Comparison of ENCODE assay signal across 28 mouse cellular contexts in the genomic region with DNA sequence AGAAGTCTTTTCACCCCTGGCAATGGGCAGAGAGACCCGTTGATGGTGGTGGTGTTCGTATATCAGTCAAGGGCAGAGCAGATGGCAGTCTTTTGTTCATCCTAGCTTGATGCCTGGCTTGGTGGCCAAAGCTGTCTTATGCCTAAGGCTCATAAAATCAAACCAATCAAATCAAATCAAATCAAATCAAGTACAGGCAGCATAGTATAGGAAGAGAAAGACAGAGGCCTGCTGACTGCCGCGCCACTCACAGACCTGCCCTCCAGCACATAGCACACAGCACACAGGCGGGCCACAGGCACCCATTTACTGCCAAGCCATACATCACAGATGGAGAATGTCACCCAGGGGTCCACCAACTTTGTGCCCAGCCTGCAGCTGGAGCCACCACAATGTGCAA. TPM values are rescaled to one million over a fixed set of nuclear protein-coding genes. Genes with fewer than 3 reads are reported as not detected.
DNase-seq lines count a peak whose midpoint lies in the region; ATAC-seq and TF ChIP-seq lines count a peak whose summit lies in the region.
"Had no signal": no experiment of that assay in that cellular context is flagged by ENCODE, and none has a peak within 500 bp of the region (broad histone marks: within the 10 kb centered on the region; RNA-seq: fewer than 3 reads in every experiment).

No protein-coding gene starts in this region.

- no peak overlapping the region for H3K9ac ChIP-seq in hindbrain, embryonic 14.5 days
- H3K9ac ChIP-seq in hindbrain, postnatal 0 days (replicated peaks; ENCODE audit: low read length): no peak overlapping the region
- H3K9ac ChIP-seq in hindbrain, embryonic 11.5 days (ENCODE audit: low read depth, low read length): no peak overlapping the region
- no peak overlapping the region for H3K9ac ChIP-seq in neural tube, embryonic 13.5 days
- no peak overlapping the region for H3K9ac ChIP-seq in neural tube, embryonic 15.5 days (replicated peaks)
- no peak overlapping the region for H3K9ac ChIP-seq in heart, embryonic 12.5 days
- H3K9ac ChIP-seq: embryonic facial prominence, embryonic 13.5 days; forebrain, embryonic 12.5 days; forebrain, embryonic 15.5 days; heart, embryonic 13.5 days; intestine, embryonic 15.5 days had no signal

- H3K27me3 ChIP-seq in hindbrain, embryonic 14.5 days (ENCODE audit: control insufficient read depth, insufficient read depth, low read length): no peaks in the 10 kb centered on the region
- H3K27me3 ChIP-seq in hindbrain, embryonic 10.5 days (ENCODE audit: insufficient read depth, poor library complexity, severe bottlenecking): no peaks in the 10 kb centered on the region
- H3K27me3 ChIP-seq in hindbrain, postnatal 0 days (ENCODE audit: insufficient read depth, low read length): no peaks in the 10 kb centered on the region
- H3K27me3 ChIP-seq in hindbrain, embryonic 11.5 days (ENCODE audit: control insufficient read depth, insufficient read depth, low read length): no peaks in the 10 kb centered on the region
- H3K27me3 ChIP-seq in neural tube, embryonic 13.5 days: no peaks in the 10 kb centered on the region
- no peaks in the 10 kb centered on the region for H3K27me3 ChIP-seq in neural tube, embryonic 15.5 days (replicated peaks)
- no peaks in the 10 kb centered on the region for H3K27me3 ChIP-seq in heart, embryonic 12.5 days (replicated peaks)
- H3K27me3 ChIP-seq: embryonic facial prominence, embryonic 13.5 days; forebrain, embryonic 12.5 days; forebrain, embryonic 15.5 days; heart, embryonic 13.5 days; intestine, embryonic 15.5 days had no signal

- 0 out of 2 replicates have a peak, but pooled peaks have one; percentile 37 for ATAC-seq in hindbrain, embryonic 14.5 days (ENCODE audit: low FRiP score)
- peak; percentile 75 for ATAC-seq in hindbrain, postnatal 0 days
- ATAC-seq in hindbrain, embryonic 11.5 days (ENCODE audit: low FRiP score): no peak
- ATAC-seq in neural tube, embryonic 13.5 days (ENCODE audit: low read depth): peak; percentile 40; the same call in 1 of the 2 replicates
- ATAC-seq in neural tube, embryonic 15.5 days (ENCODE audit: low FRiP score): no peak
- ATAC-seq in heart, embryonic 12.5 days (ENCODE audit: insufficient number of reproducible peaks, low FRiP score): no peak
- ATAC-seq: forebrain, embryonic 15.5 days; intestine, embryonic 15.5 days; Patski had no signal

- 0 out of 2 replicates have a peak, but pooled peaks cover 4% of the 10 kb centered on the region for H3K4me1 ChIP-seq in hindbrain, embryonic 14.5 days (replicated peaks; ENCODE audit: control insufficient read depth, insufficient read depth, low read length)
- H3K4me1 ChIP-seq in hindbrain, embryonic 10.5 days (replicated peaks): peaks cover 7% of the 10 kb centered on the region; the same call in 1 of the 2 replicates
- no peaks in the 10 kb centered on the region for H3K4me1 ChIP-seq in hindbrain, postnatal 0 days (ENCODE audit: insufficient read depth, low read length)
- H3K4me1 ChIP-seq in hindbrain, embryonic 11.5 days (replicated peaks; ENCODE audit: control insufficient read depth, insufficient read depth, low read length): no peaks in the 10 kb centered on the region
- H3K4me1 ChIP-seq in neural tube, embryonic 13.5 days (replicated peaks): no peaks in the 10 kb centered on the region; the same call in 1 of the 2 replicates
- no peaks in the 10 kb centered on the region for H3K4me1 ChIP-seq in neural tube, embryonic 15.5 days
- no peaks in the 10 kb centered on the region for H3K4me1 ChIP-seq in heart, embryonic 12.5 days (replicated peaks)
- H3K4me1 ChIP-seq: embryonic facial prominence, embryonic 10.5 days; embryonic facial prominence, embryonic 13.5 days; forebrain, embryonic 12.5 days; heart, embryonic 13.5 days; intestine, embryonic 15.5 days had no signal

- WGBS in hindbrain, embryonic 14.5 days: 73% methylated on average over 5 of the region's 5 CpGs
- WGBS in hindbrain, embryonic 10.5 days: 89% methylated on average over 5 of the region's 5 CpGs
- 55% methylated on average over 5 of the region's 5 CpGs for WGBS in hindbrain, postnatal 0 days
- WGBS in hindbrain, embryonic 11.5 days: 93% methylated on average over 5 of the region's 5 CpGs
- WGBS in neural tube, embryonic 13.5 days: 60% methylated on average over 5 of the region's 5 CpGs
- 56% methylated on average over 5 of the region's 5 CpGs for WGBS in neural tube, embryonic 15.5 days
- WGBS in heart, embryonic 12.5 days: 84% methylated on average over 5 of the region's 5 CpGs

- H3K36me3 ChIP-seq in hindbrain, embryonic 14.5 days (replicated peaks; ENCODE audit: control insufficient read depth, insufficient read depth): no peaks in the 10 kb centered on the region
- H3K36me3 ChIP-seq in hindbrain, embryonic 10.5 days: no peaks in the 10 kb centered on the region
- no peaks in the 10 kb centered on the region for H3K36me3 ChIP-seq in hindbrain, postnatal 0 days (ENCODE audit: insufficient read depth, low read length)
- H3K36me3 ChIP-seq in hindbrain, embryonic 11.5 days (ENCODE audit: control insufficient read depth, insufficient read depth, low read length): no peaks in the 10 kb centered on the region
- H3K36me3 ChIP-seq in neural tube, embryonic 13.5 days: no peaks in the 10 kb centered on the region
- H3K36me3 ChIP-seq in neural tube, embryonic 15.5 days: no peaks in the 10 kb centered on the region
- H3K36me3 ChIP-seq in heart, embryonic 12.5 days: no peaks in the 10 kb centered on the region
- H3K36me3 ChIP-seq: embryonic facial prominence, embryonic 10.5 days; embryonic facial prominence, embryonic 13.5 days; forebrain, embryonic 12.5 days; forebrain, embryonic 15.5 days; G1E; heart, embryonic 13.5 days; intestine, embryonic 15.5 days had no signal

- no peak overlapping the region for H3K27ac ChIP-seq in hindbrain, embryonic 14.5 days
- no peak overlapping the region for H3K27ac ChIP-seq in hindbrain, embryonic 10.5 days
- 0 out of 2 replicates have a peak overlapping the region, but pooled peaks have one; percentile 36 for H3K27ac ChIP-seq in hindbrain, postnatal 0 days
- H3K27ac ChIP-seq in hindbrain, embryonic 11.5 days (ENCODE audit: low read depth, low read length): no peak overlapping the region
- H3K27ac ChIP-seq in neural tube, embryonic 13.5 days (replicated peaks): no peak overlapping the region
- no peak overlapping the region for H3K27ac ChIP-seq in neural tube, embryonic 15.5 days (replicated peaks)
- H3K27ac ChIP-seq in heart, embryonic 12.5 days (ENCODE audit: poor library complexity, severe bottlenecking): no peak overlapping the region
- H3K27ac ChIP-seq: embryonic facial prominence, embryonic 10.5 days; embryonic facial prominence, embryonic 13.5 days; forebrain, embryonic 12.5 days; forebrain, embryonic 15.5 days; heart, embryonic 13.5 days; intestine, embryonic 15.5 days had no signal

- no peak for TF ChIP-seq CTCF in hindbrain, postnatal 0 days (IDR thresholded peaks at IDR 0.05; ENCODE audit: low read depth)

- no peak for DNase-seq in hindbrain, embryonic 14.5 days (ENCODE audit: low spot score)
- DNase-seq in hindbrain, embryonic 10.5 days (ENCODE audit: low spot score): no peak
- peak; percentile 47 for DNase-seq in hindbrain, postnatal 0 days (ENCODE audit: low spot score)
- DNase-seq in hindbrain, embryonic 11.5 days (ENCODE audit: low spot score): no peak
- DNase-seq: adrenal gland, postnatal 10 days; adrenal gland, postnatal 36 days; B cell, adult 2 months; cerebellum, adult 18-20 months; cerebellum, adult 9-10 months; cerebellum, postnatal 36 days; embryo, embryonic 11 days; gastrocnemius, postnatal 25 days; heart, adult 18-20 months; heart, postnatal 14 days; heart, postnatal 4 days had no signal

- H3K4me2 ChIP-seq in hindbrain, embryonic 14.5 days (replicated peaks): no peak overlapping the region
- H3K4me2 ChIP-seq in hindbrain, postnatal 0 days (ENCODE audit: low read depth, low read length): no peak overlapping the region
- no peak overlapping the region for H3K4me2 ChIP-seq in hindbrain, embryonic 11.5 days (replicated peaks; ENCODE audit: low read depth, low read length)
- H3K4me2 ChIP-seq in neural tube, embryonic 13.5 days: no peak overlapping the region
- no peak overlapping the region for H3K4me2 ChIP-seq in neural tube, embryonic 15.5 days
- H3K4me2 ChIP-seq in heart, embryonic 12.5 days: no peak overlapping the region
- H3K4me2 ChIP-seq: embryonic facial prominence, embryonic 13.5 days; forebrain, embryonic 12.5 days; forebrain, embryonic 15.5 days; heart, embryonic 13.5 days; intestine, embryonic 15.5 days had no signal

- no peak overlapping the region for H3K4me3 ChIP-seq in hindbrain, embryonic 14.5 days (replicated peaks; ENCODE audit: low read length)
- no peak overlapping the region for H3K4me3 ChIP-seq in hindbrain, embryonic 10.5 days
- no peak overlapping the region for H3K4me3 ChIP-seq in hindbrain, postnatal 0 days (ENCODE audit: low read length)
- H3K4me3 ChIP-seq in hindbrain, embryonic 11.5 days (ENCODE audit: low read depth, low read length): no peak overlapping the region
- H3K4me3 ChIP-seq in neural tube, embryonic 13.5 days: no peak overlapping the region
- no peak overlapping the region for H3K4me3 ChIP-seq in neural tube, embryonic 15.5 days (replicated peaks)
- no peak overlapping the region for H3K4me3 ChIP-seq in heart, embryonic 12.5 days
- H3K4me3 ChIP-seq: embryonic facial prominence, embryonic 10.5 days; embryonic facial prominence, embryonic 13.5 days; erythroblast, embryonic 14.5 days; forebrain, embryonic 12.5 days; forebrain, embryonic 15.5 days; heart, embryonic 13.5 days; intestine, embryonic 15.5 days had no signal

- H3K9me3 ChIP-seq in hindbrain, embryonic 14.5 days (ENCODE audit: control insufficient read depth, low read length): no peaks in the 10 kb centered on the region
- no peaks in the 10 kb centered on the region for H3K9me3 ChIP-seq in hindbrain, embryonic 10.5 days
- H3K9me3 ChIP-seq in hindbrain, postnatal 0 days (ENCODE audit: low read length): no peaks in the 10 kb centered on the region
- no peaks in the 10 kb centered on the region for H3K9me3 ChIP-seq in hindbrain, embryonic 11.5 days (ENCODE audit: control insufficient read depth, low read length)
- H3K9me3 ChIP-seq in neural tube, embryonic 13.5 days: no peaks in the 10 kb centered on the region
- H3K9me3 ChIP-seq in neural tube, embryonic 15.5 days (replicated peaks): no peaks in the 10 kb centered on the region
- no peaks in the 10 kb centered on the region for H3K9me3 ChIP-seq in heart, embryonic 12.5 days (replicated peaks)
- H3K9me3 ChIP-seq: embryonic facial prominence, embryonic 10.5 days; embryonic facial prominence, embryonic 13.5 days; forebrain, embryonic 12.5 days; forebrain, embryonic 15.5 days; G1E; heart, embryonic 13.5 days; intestine, embryonic 15.5 days had no signal

RNA-seq across cellular contexts. Expression of a gene that starts 25.1 kb away (rescaled TPM):
- polyA plus RNA-seq in hindbrain, embryonic 14.5 days (2014; fragmentation: Nextera tagmentation; extraction: Ambion mirVana): 0.88 and 1.4 TPM in 2 replicates
- 0.16 and 0.24 TPM in 2 replicates for polyA plus RNA-seq in hindbrain, embryonic 10.5 days (2016; fragmentation: Nextera tagmentation; extraction: Ambion mirVana)
- 2.4 and 3.3 TPM in 2 replicates for total RNA-seq in hindbrain, postnatal 0 days (2014; rRNA removed)
- polyA plus RNA-seq in hindbrain, postnatal 0 days (2015; fragmentation: Nextera tagmentation; extraction: Ambion mirVana): 0.91 and 1.2 TPM in 2 replicates
- polyA plus RNA-seq in hindbrain, embryonic 11.5 days (2014; fragmentation: Nextera tagmentation; extraction: Ambion mirVana): 0.14 and 0.18 TPM in 2 replicates
- polyA plus RNA-seq in neural tube, embryonic 13.5 days (2015; fragmentation: Nextera tagmentation; extraction: Ambion mirVana): 0.82 and 1.5 TPM in 2 replicates
- 1.6 and 1.7 TPM in 2 replicates for polyA plus RNA-seq in neural tube, embryonic 15.5 days (2015; fragmentation: Nextera tagmentation; extraction: Ambion mirVana)
- polyA plus RNA-seq in heart, embryonic 12.5 days (2016; fragmentation: Nextera tagmentation; extraction: Ambion mirVana): 0.13 TPM in 1 of 2 replicates, not detected in the other
- total RNA-seq: CH12.LX had no signal
- polyA plus RNA-seq: erythroblast, embryonic 14.5 days; G1E; Patski had no signal

Comparison
In these comparisons a context has a peak if more than half of its experiments do, and no peak if none do; other contexts are left out.
1. ATAC-seq: peak in hindbrain, embryonic 14.5 days (single experiment), hindbrain, postnatal 0 days (single experiment) and neural tube, embryonic 13.5 days (single experiment); none in hindbrain, embryonic 11.5 days (single experiment), neural tube, embryonic 15.5 days (single experiment) and heart, embryonic 12.5 days (single experiment).